Mouse (Mus musculus) heart, embryonic 10.5 days (tissue): ENCODE results near the gene Pbx3. TPM values are rescaled to one million over a fixed set of nuclear protein-coding genes. Genes with fewer than 3 reads are reported as not detected.

Experiments
- DNase-seq: peaks from one replicate; pipeline ENCODE4 v3.0.0-alpha.2; 2017; ENCODE audit warnings: low spot score
- H3K27ac ChIP-seq: fragments of 300-500 bp; sonication (generic); 2 replicates; pipeline ENCODE4 v1.5.1; 2016; ENCODE audit warnings: mild to moderate bottlenecking
- H3K27me3 ChIP-seq: fragments of 300-500 bp; sonication (generic); 2 replicates; pipeline ENCODE4 v1.6.1; 2016; ENCODE audit warnings: mild to moderate bottlenecking; ENCODE audit not compliant: poor library complexity, insufficient read depth, severe bottlenecking
- H3K36me3 ChIP-seq: fragments of 300-500 bp; sonication (generic); 2 replicates; pipeline ENCODE4 v1.6.1; 2016; ENCODE audit warnings: mild to moderate bottlenecking, moderate library complexity
- H3K4me1 ChIP-seq: fragments of 300-500 bp; sonication (generic); 2 replicates; pipeline ENCODE4 v1.6.1; 2016; ENCODE audit warnings: mild to moderate bottlenecking
- H3K4me3 ChIP-seq: fragments of 300-500 bp; sonication (generic); 2 replicates; pipeline ENCODE4 v1.5.1; 2016; ENCODE audit warnings: mild to moderate bottlenecking, moderate library complexity
- H3K9me3 ChIP-seq: fragments of 300-500 bp; sonication (generic); 2 replicates; pipeline ENCODE4 v1.6.1; 2016; ENCODE audit warnings: mild to moderate bottlenecking, moderate library complexity
- WGBS: fragments of 180-500 bp; shearing (Covaris S2); methylation state at CpG from one replicate; pipeline ENCODE4 v1.1.7; 2016; 5-methylcytosine and 5-hydroxymethylcytosine counted together
- polyA plus RNA-seq: library from polyadenylated mRNA; unstranded; fragments of >200 nt; fragmentation: Nextera tagmentation; extraction: Ambion mirVana; gene quantifications from 2 replicates; pipeline ENCODE4 v1.2.1, GENCODE M21; 2016

Pbx3 gene
- polyA plus RNA-seq, 1 experiment from 2014 or later: 33.3 TPM

- WGBS: 72% methylated on average over 4 of the region's 4 CpGs
- Histone ChIP-seq H3K9me3 (no peaks in the 10 kb centered on the region), H3K4me3 (no peak overlapping the region), H3K36me3 (no peaks in the 10 kb centered on the region), H3K4me1 (0 out of 2 replicates have a peak, but pooled peaks cover 7% of the 10 kb centered on the region), H3K27ac (no peak overlapping the region), H3K27me3 (peaks cover 10% of the 10 kb centered on the region; the same call in 1 of the 2 replicates)
- DNase-seq: no peak
Measured at GRCm38 (mm10) chr2:34150560-34150959, 222.4 kb downstream of the Pbx3 start.

GRCm38 (mm10) chr2:34148214-34148613, 224.7 kb downstream of the Pbx3 start:
- Histone ChIP-seq H3K27me3 (peaks cover 6% of the 10 kb centered on the region; the same call in 1 of the 2 replicates), H3K4me1 (no peaks in the 10 kb centered on the region), H3K36me3 (no peaks in the 10 kb centered on the region), H3K27ac (no peak overlapping the region), H3K4me3 (no peak overlapping the region), H3K9me3 (no peaks in the 10 kb centered on the region)
- DNase-seq: no peak
- WGBS: 76% methylated on average over 7 of the region's 7 CpGs

- H3K36me3 ChIP-seq: no peaks in the 10 kb centered on the region
- H3K27ac ChIP-seq: no peak overlapping the region
- no peaks in the 10 kb centered on the region for H3K9me3 ChIP-seq
- no peaks in the 10 kb centered on the region for H3K4me1 ChIP-seq
- H3K27me3 ChIP-seq: peaks cover 6% of the 10 kb centered on the region; the same call in 1 of the 2 replicates
- H3K4me3 ChIP-seq: no peak overlapping the region
- 91% methylated on average over 14 of the region's 14 CpGs for WGBS
- DNase-seq: no peak
Measured at GRCm38 (mm10) chr2:34147476-34147875, 225.5 kb downstream of the Pbx3 start.

- no peaks in the 10 kb centered on the region for H3K4me1 ChIP-seq
- no peaks in the 10 kb centered on the region for H3K36me3 ChIP-seq
- DNase-seq: no peak
- 74% methylated on average over 4 of the region's 4 CpGs for WGBS
- no peaks in the 10 kb centered on the region for H3K9me3 ChIP-seq
- peaks cover 6% of the 10 kb centered on the region; the same call in 1 of the 2 replicates for H3K27me3 ChIP-seq
- no peak overlapping the region for H3K27ac ChIP-seq
- no peak overlapping the region for H3K4me3 ChIP-seq
Measured at GRCm38 (mm10) chr2:34147036-34147435, 225.9 kb downstream of the Pbx3 start.

GRCm38 (mm10) chr2:34146431-34146830, 226.5 kb downstream of the Pbx3 start:
- 62% methylated on average over 1 of the region's 1 CpGs for whole genome bisulfite sequencing
- no peak overlapping the region for H3K4me3 ChIP-seq
- peaks cover 6% of the 10 kb centered on the region; the same call in 1 of the 2 replicates for H3K27me3 ChIP-seq
- no peak overlapping the region for H3K27ac ChIP-seq
- no peak for DNase-seq
- no peaks in the 10 kb centered on the region for H3K9me3 ChIP-seq
- H3K4me1 ChIP-seq: no peaks in the 10 kb centered on the region
- no peaks in the 10 kb centered on the region for H3K36me3 ChIP-seq

- 0 out of 2 replicates have a peak, but pooled peaks cover 3% of the 10 kb centered on the region for H3K27me3 ChIP-seq
- no peaks in the 10 kb centered on the region for H3K36me3 ChIP-seq
- DNase-seq: no peak
- H3K4me3 ChIP-seq: no peak overlapping the region
- no peak overlapping the region for H3K27ac ChIP-seq
- no peaks in the 10 kb centered on the region for H3K9me3 ChIP-seq
- WGBS: 85% methylated on average over 5 of the region's 5 CpGs
- H3K4me1 ChIP-seq: no peaks in the 10 kb centered on the region
Measured at GRCm38 (mm10) chr2:34139470-34140158, 233.3 kb downstream of the Pbx3 start.

GRCm38 (mm10) chr2:34135316-34135715, 237.6 kb downstream of the Pbx3 start:
- DNase-seq: no peak
- 0 out of 2 replicates have a peak, but pooled peaks cover 3% of the 10 kb centered on the region for H3K27me3 ChIP-seq
- 81% methylated on average over 7 of the region's 7 CpGs for WGBS
- H3K36me3 ChIP-seq: no peaks in the 10 kb centered on the region
- no peak overlapping the region for H3K27ac ChIP-seq
- no peaks in the 10 kb centered on the region for H3K9me3 ChIP-seq
- 0 out of 2 replicates have a peak, but pooled peaks cover 5% of the 10 kb centered on the region for H3K4me1 ChIP-seq
- no peak overlapping the region for H3K4me3 ChIP-seq

- Histone ChIP-seq H3K4me3 (no peak overlapping the region), H3K36me3 (no peaks in the 10 kb centered on the region), H3K4me1 (0 out of 2 replicates have a peak, but pooled peaks cover 5% of the 10 kb centered on the region), H3K27me3 (0 out of 2 replicates have a peak, but pooled peaks cover 3% of the 10 kb centered on the region), H3K27ac (no peak overlapping the region), H3K9me3 (no peaks in the 10 kb centered on the region)
- WGBS: 75% methylated on average over 1 of the region's 1 CpGs
- no peak for DNase-seq
Measured at GRCm38 (mm10) chr2:34132751-34133150, 240.2 kb downstream of the Pbx3 start.

- DNase-seq: no peak
- no peaks in the 10 kb centered on the region for H3K36me3 ChIP-seq
- H3K4me1 ChIP-seq: 0 out of 2 replicates have a peak, but pooled peaks cover 5% of the 10 kb centered on the region
- H3K4me3 ChIP-seq: no peak overlapping the region
- 56% methylated on average over 13 of the region's 13 CpGs for WGBS
- H3K27me3 ChIP-seq: peaks cover 6% of the 10 kb centered on the region
- H3K9me3 ChIP-seq: no peaks in the 10 kb centered on the region
- H3K27ac ChIP-seq: no peak overlapping the region
Measured at GRCm38 (mm10) chr2:34129674-34130267, 243.2 kb downstream of the Pbx3 start.

GRCm38 (mm10) chr2:34127871-34128270, 245.1 kb downstream of the Pbx3 start:
- no peak for DNase-seq
- no peak overlapping the region for H3K27ac ChIP-seq
- H3K4me3 ChIP-seq: no peak overlapping the region
- WGBS: 79% methylated on average over 1 of the region's 1 CpGs
- H3K27me3 ChIP-seq: peaks cover 4% of the 10 kb centered on the region
- H3K9me3 ChIP-seq: no peaks in the 10 kb centered on the region
- no peaks in the 10 kb centered on the region for H3K36me3 ChIP-seq
- H3K4me1 ChIP-seq: 0 out of 2 replicates have a peak, but pooled peaks cover 5% of the 10 kb centered on the region

- Histone ChIP-seq H3K4me1 (no peaks in the 10 kb centered on the region), H3K27me3 (peaks cover 4% of the 10 kb centered on the region), H3K4me3 (no peak overlapping the region), H3K36me3 (no peaks in the 10 kb centered on the region), H3K9me3 (no peaks in the 10 kb centered on the region), H3K27ac (no peak overlapping the region)
- WGBS: 69% methylated on average over 12 of the region's 12 CpGs
- no peak for DNase-seq
Measured at GRCm38 (mm10) chr2:34123896-34124295, 249.0 kb downstream of the Pbx3 start.
